Mouse (Mus musculus) heart, adult 2 months (tissue): ENCODE results near the gene Sppl2b.

Experiments used
- CTCF ChIP-seq: fragments of 200-600 bp; IDR thresholded peaks from 2 replicates; pipeline ENCODE4 v1.8.1; 2022; ENCODE audit warnings: antibody characterized with exemption, mild to moderate bottlenecking, moderate library complexity
- POLR2A ChIP-seq: fragments of 200-500 bp; IDR thresholded peaks from 2 replicates; pipeline ENCODE4 v1.6.1; 2011; ENCODE audit warnings: mild to moderate bottlenecking, low read depth, low read length, control low read depth; ENCODE audit not compliant: insufficient read depth

DNA sequence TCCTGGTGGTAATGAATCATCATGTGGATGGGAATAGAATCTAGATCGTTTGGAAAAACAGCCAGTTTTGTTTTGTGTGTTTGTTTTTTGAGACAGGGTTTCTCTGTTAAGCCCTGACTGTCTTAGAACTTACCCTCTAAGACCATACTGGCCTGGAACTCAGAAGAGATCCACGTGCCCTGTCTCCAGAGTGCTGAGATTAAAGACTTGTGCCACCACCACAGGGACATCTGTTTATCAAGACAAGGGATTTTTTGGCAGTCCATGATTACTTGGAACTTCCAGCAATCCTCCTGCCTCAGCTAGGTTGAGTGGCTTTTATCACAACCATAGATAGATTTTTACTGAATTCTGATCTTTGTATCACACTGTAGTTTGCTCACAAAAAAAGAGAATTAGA is 30.2 kb upstream of the Sppl2b start:
- TF ChIP-seq CTCF (no peak), POLR2A (no peak)
